Mouse (Mus musculus): ENCODE data around the gene N4bp2l1. TPM values are rescaled to one million over a fixed set of nuclear protein-coding genes. Genes with fewer than 3 reads are reported as not detected.

The N4bp2l1 gene
- polyA plus RNA-seq, 1 experiment, result 29.0 TPM

- no peaks in the 10 kb centered on the region for H3K4me1 ChIP-seq (ENCODE audit: control insufficient read depth, insufficient read depth, insufficient read length)
- DNase-seq (ENCODE audit: low read depth in 1 of 2, low spot score in 2 of 2), result no peak
- H3K36me3 ChIP-seq (ENCODE audit: control insufficient read depth, insufficient read depth, low read length), result no peaks in the 10 kb centered on the region
- 84% methylated on average over 6 of the region's 6 CpGs for WGBS
- no peak overlapping the region for H3K4me3 ChIP-seq (ENCODE audit: extremely low read depth, insufficient read depth, insufficient read length)
- no peak for TF ChIP-seq CTCF (IDR thresholded peaks at IDR 0.05; ENCODE audit: extremely low read depth, insufficient read depth, insufficient read length, insufficient replicate concordance)
- TF ChIP-seq POLR2A (IDR thresholded peaks at IDR 0.05; ENCODE audit: low read depth, low read length), result no peak
- H3K27me3 ChIP-seq (ENCODE audit: control insufficient read depth, insufficient read depth, low read length), result no peaks in the 10 kb centered on the region
- no peak overlapping the region for H3K27ac ChIP-seq (ENCODE audit: insufficient read depth, low read length)
These were observed 15.8 kb downstream of the N4bp2l1 start for GRCm38 (mm10) chr5:150581180-150581579.

DNA sequence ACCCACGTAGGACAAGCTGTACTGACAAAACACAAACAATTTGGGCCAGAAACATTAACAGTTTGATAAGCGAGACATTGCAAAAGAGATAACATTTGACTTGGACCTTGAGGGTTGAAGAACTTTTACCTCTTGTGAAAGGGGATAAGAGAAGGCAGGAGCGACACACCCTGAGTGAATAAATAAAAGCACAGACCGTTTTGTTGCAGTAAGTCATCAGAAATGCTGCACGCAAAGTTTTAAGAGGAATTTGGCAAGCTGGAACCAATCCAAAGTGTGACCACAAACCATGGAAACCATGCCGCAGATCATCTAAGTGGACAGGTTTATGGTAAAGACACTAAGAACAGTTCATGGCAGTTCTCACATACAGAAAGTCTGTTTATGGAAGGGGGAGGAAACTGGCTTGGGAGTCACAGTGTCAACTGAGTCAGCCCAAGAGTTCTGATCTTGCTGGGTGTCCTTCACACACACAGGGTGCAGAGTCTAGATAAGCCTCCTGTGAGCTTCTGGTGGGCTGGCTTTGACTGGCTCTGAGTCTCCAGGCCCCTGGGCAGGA is 18.3 kb downstream of the N4bp2l1 start:
- H3K4me3 ChIP-seq (ENCODE audit: extremely low read depth, insufficient read depth, insufficient read length), result no peak overlapping the region
- no peak overlapping the region for H3K27ac ChIP-seq (ENCODE audit: insufficient read depth, low read length)

DNA sequence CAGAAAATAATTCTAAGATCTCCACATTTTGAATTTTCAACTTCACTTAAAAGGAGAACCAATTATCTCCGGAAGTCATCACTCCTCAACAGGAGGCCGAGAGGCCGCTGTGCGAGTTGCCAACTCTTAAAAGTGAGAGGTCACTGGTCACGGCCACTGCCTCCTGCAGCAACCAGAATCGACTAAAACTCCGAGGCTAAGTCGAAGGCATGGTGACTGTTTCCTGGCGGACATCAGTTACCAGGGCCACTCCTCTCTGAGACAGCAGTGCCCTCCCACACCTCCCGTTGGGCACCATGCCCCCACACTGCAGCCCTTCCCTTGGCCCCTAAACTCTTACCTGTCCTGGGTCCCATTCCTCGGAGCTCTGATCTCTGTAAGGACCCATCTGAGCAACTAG is 20.2 kb downstream of the N4bp2l1 start:
- Histone ChIP-seq H3K27ac (ENCODE audit: insufficient read depth, low read length) (no peak overlapping the region), H3K27me3 (ENCODE audit: control insufficient read depth, insufficient read depth, low read length) (no peaks in the 10 kb centered on the region), H3K4me1 (ENCODE audit: control insufficient read depth, insufficient read depth, insufficient read length) (no peaks in the 10 kb centered on the region), H3K36me3 (ENCODE audit: control insufficient read depth, insufficient read depth, low read length) (peaks cover 20% of the 10 kb centered on the region), H3K4me3 (ENCODE audit: extremely low read depth, insufficient read depth, insufficient read length) (no peak overlapping the region)
- 94% methylated on average over 11 of the region's 11 CpGs for WGBS
- TF ChIP-seq POLR2A (IDR thresholded peaks at IDR 0.05; ENCODE audit: low read depth, low read length) (no peak), CTCF (IDR thresholded peaks at IDR 0.05; ENCODE audit: extremely low read depth, insufficient read depth, insufficient read length, insufficient replicate concordance) (no peak)
- no peak for DNase-seq (ENCODE audit: low read depth in 1 of 2, low spot score in 2 of 2)

More for the DNA sequence above, 18.3 kb downstream of the N4bp2l1 start:
- no peaks in the 10 kb centered on the region for H3K27me3 ChIP-seq (ENCODE audit: control insufficient read depth, insufficient read depth, low read length)
- TF ChIP-seq POLR2A (IDR thresholded peaks at IDR 0.05; ENCODE audit: low read depth, low read length), result no peak
- no peak for TF ChIP-seq CTCF (IDR thresholded peaks at IDR 0.05; ENCODE audit: extremely low read depth, insufficient read depth, insufficient read length, insufficient replicate concordance)
- H3K4me1 ChIP-seq (ENCODE audit: control insufficient read depth, insufficient read depth, insufficient read length), result no peaks in the 10 kb centered on the region
- peaks cover 8% of the 10 kb centered on the region; the same call in 1 of the 2 replicates for H3K36me3 ChIP-seq (ENCODE audit: control insufficient read depth, insufficient read depth, low read length)
- DNase-seq (ENCODE audit: low read depth in 1 of 2, low spot score in 2 of 2), result no peak
- WGBS, result 50% methylated on average over 6 of the region's 6 CpGs

DNA sequence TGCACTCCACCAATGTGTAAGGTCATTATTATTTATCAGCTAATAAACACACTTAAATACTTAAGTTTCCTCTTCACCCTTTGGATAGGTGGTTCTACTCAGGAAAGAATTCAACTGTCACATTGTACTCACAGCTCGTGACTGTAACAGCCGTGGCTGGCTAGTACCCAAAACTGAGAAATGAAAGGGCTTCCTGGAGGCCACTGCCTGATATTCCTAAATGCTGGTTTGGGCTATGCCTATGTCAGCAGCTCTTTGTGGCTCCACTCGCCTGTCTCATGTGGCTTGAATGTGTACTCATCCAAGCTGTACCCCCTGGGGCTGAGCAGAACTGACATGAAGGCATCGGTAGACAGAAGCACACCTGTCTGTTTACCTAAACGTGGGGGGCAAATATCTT is 22.1 kb downstream of the N4bp2l1 start:
- Histone ChIP-seq H3K36me3 (ENCODE audit: control insufficient read depth, insufficient read depth, low read length) (peaks cover 21% of the 10 kb centered on the region), H3K4me3 (ENCODE audit: extremely low read depth, insufficient read depth, insufficient read length) (no peak overlapping the region)

GRCm38 (mm10) chr5:150574403-150574802 is 22.6 kb downstream of the N4bp2l1 start:
- no peak for DNase-seq (ENCODE audit: low read depth in 1 of 2, low spot score in 2 of 2)
- Histone ChIP-seq H3K27me3 (ENCODE audit: control insufficient read depth, insufficient read depth, low read length) (no peaks in the 10 kb centered on the region), H3K4me1 (ENCODE audit: control insufficient read depth, insufficient read depth, insufficient read length) (no peaks in the 10 kb centered on the region), H3K27ac (ENCODE audit: insufficient read depth, low read length) (no peak overlapping the region), H3K36me3 (ENCODE audit: control insufficient read depth, insufficient read depth, low read length) (peaks cover 22% of the 10 kb centered on the region), H3K4me3 (ENCODE audit: extremely low read depth, insufficient read depth, insufficient read length) (no peak overlapping the region)
- no peak for TF ChIP-seq POLR2A (IDR thresholded peaks at IDR 0.05; ENCODE audit: low read depth, low read length)
- no peak for TF ChIP-seq CTCF (IDR thresholded peaks at IDR 0.05; ENCODE audit: extremely low read depth, insufficient read depth, insufficient read length, insufficient replicate concordance)
- WGBS, result 91% methylated on average over 3 of the region's 3 CpGs

More for the DNA sequence above, 22.1 kb downstream of the N4bp2l1 start:
- H3K27me3 ChIP-seq (ENCODE audit: control insufficient read depth, insufficient read depth, low read length), result no peaks in the 10 kb centered on the region
- H3K27ac ChIP-seq (ENCODE audit: insufficient read depth, low read length), result no peak overlapping the region
- TF ChIP-seq POLR2A (IDR thresholded peaks at IDR 0.05; ENCODE audit: low read depth, low read length) (no peak), CTCF (IDR thresholded peaks at IDR 0.05; ENCODE audit: extremely low read depth, insufficient read depth, insufficient read length, insufficient replicate concordance) (no peak)
- WGBS, result 90% methylated on average over 5 of the region's 5 CpGs
- no peaks in the 10 kb centered on the region for H3K4me1 ChIP-seq (ENCODE audit: control insufficient read depth, insufficient read depth, insufficient read length)
- no peak for DNase-seq (ENCODE audit: low read depth in 1 of 2, low spot score in 2 of 2)

DNA sequence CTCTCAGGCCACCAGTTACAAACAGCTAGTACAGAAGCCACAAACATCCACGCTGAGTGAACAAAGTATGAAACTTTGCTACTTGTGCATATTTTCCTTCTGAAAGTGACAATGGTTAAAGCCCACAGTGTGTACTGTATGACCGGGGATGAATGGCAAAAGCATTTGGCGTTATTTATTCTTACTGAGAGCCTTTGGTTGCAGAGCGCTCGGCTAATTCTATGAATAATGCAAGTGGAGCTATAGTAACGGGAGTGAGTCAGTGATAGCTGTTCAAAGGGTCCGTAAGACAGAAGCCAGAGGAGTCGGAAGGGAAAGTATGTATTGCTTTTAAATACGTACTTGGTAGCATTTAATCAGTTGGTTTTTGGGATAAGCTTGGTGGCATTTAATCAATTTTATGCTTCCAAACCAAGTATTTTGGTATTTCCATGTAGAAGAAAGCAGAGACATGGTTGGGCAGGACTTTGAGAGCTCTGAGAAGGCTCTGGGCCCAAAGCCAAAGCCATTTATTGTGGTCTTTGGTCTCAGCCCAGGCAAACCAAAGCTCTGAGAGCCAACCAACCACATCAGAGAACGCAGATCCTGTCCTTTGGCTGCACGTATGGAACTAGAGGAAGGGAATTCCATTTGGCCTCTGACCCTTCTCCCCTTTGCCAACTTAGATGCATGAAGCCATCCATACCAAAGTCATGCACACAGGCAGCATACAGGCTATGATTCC is 26.3 kb downstream of the N4bp2l1 start:
- DNase-seq (ENCODE audit: low read depth in 1 of 2, low spot score in 2 of 2), result no peak
- H3K36me3 ChIP-seq (ENCODE audit: control insufficient read depth, insufficient read depth, low read length), result peaks cover 28% of the 10 kb centered on the region
- TF ChIP-seq POLR2A (IDR thresholded peaks at IDR 0.05; ENCODE audit: low read depth, low read length) (no peak), CTCF (IDR thresholded peaks at IDR 0.05; ENCODE audit: extremely low read depth, insufficient read depth, insufficient read length, insufficient replicate concordance) (no peak)
- WGBS, result 94% methylated on average over 11 of the region's 11 CpGs
- H3K4me1 ChIP-seq (ENCODE audit: control insufficient read depth, insufficient read depth, insufficient read length), result no peaks in the 10 kb centered on the region
- H3K4me3 ChIP-seq (ENCODE audit: extremely low read depth, insufficient read depth, insufficient read length), result no peak overlapping the region
- no peaks in the 10 kb centered on the region for H3K27me3 ChIP-seq (ENCODE audit: control insufficient read depth, insufficient read depth, low read length)
- H3K27ac ChIP-seq (ENCODE audit: insufficient read depth, low read length), result no peak overlapping the region

DNA sequence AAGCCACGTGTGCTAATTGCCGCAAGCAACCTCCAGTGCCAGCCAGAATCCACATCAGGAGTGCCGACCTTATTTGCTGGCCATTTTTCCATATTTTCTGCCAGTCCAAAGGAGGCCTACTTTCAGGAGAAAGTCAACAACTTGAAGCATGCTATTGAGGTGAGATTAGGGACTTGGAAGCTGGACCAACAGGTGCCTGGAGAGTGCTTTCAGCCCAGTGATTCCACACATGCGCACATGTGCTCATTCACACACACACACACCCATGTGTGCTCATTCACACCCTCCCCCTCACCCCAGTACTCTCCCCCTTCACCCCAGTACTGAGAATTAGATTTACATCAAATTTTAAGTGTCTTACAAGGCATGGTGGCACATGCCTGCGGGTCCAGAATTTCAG is 30.0 kb downstream of the N4bp2l1 start:
- Histone ChIP-seq H3K4me1 (ENCODE audit: control insufficient read depth, insufficient read depth, insufficient read length) (no peaks in the 10 kb centered on the region), H3K27ac (ENCODE audit: insufficient read depth, low read length) (no peak overlapping the region), H3K4me3 (ENCODE audit: extremely low read depth, insufficient read depth, insufficient read length) (no peak overlapping the region), H3K27me3 (ENCODE audit: control insufficient read depth, insufficient read depth, low read length) (no peaks in the 10 kb centered on the region), H3K36me3 (ENCODE audit: control insufficient read depth, insufficient read depth, low read length) (peaks cover 8% of the 10 kb centered on the region)
- 93% methylated on average over 5 of the region's 5 CpGs for WGBS
- DNase-seq (ENCODE audit: low read depth in 1 of 2, low spot score in 2 of 2), result no peak
- no peak for TF ChIP-seq CTCF (IDR thresholded peaks at IDR 0.05; ENCODE audit: extremely low read depth, insufficient read depth, insufficient read length, insufficient replicate concordance)
- no peak for TF ChIP-seq POLR2A (IDR thresholded peaks at IDR 0.05; ENCODE audit: low read depth, low read length)
